Mouse (Mus musculus) brain, embryonic 18.5 days (tissue): Measurements from ENCODE around the gene Chn1.

Source experiments
- DNase-seq: peaks from one replicate; pipeline ENCODE4 v3.0.0-alpha.2; 2012; ENCODE audit warnings: low read depth, low spot score

Gene Chn1

DNA sequence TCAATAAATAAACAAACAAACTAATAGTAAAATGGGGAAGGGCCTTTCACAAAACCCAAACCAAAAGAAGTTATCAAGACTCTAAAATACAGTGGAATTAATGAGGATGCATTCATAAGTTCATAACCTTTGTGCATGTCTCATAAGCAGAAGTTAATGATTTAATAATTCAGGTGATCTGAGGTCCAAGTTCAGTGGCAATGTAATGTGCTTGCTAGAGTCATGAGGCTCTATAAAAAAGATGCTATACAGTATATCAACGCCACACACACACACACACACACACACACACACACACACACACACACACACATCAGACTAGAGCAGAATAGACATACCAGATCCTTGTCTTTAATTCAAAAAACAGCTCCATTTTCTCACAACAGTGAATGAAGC is 28.8 kb downstream of the Chn1 start:
- no peak for DNase-seq

DNA sequence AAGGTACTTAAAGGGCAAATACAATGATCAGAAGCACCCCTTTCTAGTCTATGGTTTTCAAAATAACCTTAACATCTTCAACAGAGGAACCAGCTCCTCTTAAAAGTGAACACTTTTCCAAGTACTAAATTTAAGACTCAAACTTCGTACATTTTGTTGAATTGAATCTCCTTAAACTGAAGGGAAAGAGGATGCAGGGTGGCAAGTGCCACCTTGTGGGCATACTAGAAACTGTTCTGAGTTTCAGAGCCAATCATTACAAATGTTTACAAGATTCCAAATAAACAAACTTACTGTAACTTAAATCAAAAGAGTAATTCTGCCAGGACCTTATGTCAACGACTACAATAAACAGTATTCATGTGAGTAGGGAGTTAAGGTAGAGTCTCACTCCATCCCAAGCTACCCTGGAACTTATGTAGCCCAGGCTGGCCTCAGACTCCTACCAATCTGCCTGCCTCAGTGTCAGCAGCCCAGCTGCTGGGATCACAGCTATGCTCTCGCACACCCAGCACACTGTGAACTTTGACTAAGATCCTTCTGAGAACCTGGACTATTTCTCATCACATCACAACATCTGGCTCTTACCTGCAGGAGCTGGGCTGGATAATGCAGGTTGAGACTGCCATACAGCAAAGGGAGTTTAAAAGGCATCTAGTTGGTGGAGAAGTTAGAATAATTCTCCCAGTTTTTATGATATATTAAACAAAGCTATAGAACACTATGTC is 29.3 kb downstream of the Chn1 start:
- no peak for DNase-seq

DNA sequence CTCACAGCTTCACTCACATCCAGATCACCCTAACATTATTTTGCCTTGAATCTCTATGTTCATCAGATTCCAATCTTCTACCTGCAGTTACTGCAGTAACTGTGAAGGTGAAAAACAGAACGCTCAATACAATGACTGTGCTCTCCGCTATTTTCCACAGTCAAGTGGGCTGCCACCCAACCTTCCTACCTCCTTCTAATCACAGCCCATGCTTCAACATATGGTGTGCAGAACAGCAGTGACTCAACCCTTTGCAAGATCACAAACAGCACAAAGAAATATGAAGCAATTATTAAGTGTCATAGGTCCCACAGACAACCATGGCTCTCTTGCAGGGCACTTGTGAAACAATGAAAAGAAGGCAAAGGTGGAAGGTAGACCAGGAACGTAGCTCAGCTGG is 33.9 kb downstream of the Chn1 start:
- no peak for DNase-seq

DNA sequence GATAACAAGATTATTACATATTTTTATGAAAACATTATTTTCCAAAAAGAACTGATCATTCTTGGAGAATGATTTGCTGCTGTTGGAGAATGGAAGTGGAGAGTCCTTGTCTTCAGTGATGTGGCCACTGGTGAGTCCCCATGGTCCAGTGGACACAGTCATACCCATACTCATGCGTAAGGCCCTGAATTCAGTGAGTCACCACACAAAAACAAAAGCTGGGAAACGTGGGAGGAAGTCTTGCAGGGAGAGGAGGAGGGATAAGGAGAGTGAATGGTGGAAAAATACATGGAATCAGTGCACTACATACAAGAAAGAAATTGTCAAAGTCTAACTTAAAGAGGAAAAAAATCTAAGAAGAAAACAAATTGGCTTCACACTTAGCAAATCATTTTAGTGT is 47.3 kb downstream of the Chn1 start:
- DNase-seq: no peak

DNA sequence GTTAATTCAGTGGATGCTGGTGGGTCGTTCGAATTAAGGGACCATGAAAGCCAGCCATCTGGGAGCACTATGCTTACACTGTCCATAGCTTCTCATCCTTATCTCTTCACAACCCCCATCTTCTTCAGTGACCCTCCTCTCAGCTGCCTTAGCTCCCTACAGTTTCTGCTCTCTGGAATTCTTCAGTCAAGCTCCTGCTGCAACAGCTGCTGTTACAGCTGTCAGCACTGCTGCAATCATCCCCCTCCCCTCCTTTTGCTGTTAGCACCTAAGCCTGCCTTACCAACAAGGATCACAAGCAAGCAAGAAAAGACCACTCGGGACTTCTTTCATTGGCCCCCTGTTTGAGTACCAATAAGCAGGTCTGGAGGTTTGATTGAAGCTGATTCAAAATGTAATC is 50.2 kb downstream of the Chn1 start:
- DNase-seq: no peak

DNA sequence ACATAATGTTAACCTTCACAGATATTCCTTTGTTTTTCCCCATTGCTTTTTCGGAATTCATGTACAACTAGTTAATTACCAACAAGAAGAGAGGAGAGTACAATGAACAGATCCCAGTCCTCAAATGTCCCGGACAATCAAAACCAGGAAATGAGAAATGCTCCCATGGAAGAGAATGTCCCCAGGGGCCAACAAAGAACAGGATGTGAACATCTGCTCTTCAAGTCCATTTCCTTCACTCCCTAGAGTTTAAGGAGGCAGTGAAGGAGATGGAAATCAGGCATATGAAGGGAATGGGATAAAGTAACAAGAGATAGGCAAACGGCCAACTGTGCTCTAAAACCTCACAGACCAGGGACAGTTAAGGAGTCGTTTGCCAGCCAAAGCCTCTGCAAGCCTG is 53.3 kb downstream of the Chn1 start:
- no peak for DNase-seq

DNA sequence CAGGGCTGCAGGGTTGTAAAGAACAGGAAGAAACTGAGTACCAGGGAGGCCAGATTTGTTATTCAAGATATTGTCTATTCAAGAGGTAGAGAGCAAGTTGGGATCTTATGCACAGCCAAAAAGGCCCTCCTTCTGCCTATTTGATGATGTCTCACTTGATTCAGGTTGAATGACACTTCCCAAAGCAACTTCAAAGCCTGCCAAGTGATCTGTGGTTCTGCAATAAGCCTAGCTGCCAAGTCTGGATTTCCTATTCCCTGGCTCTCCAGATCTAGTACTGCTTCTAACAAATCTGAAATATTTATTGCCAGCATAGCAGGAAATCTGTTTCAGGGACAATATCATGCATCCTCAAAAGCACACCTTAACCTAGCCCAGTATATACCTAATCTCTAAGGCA is 62.7 kb downstream of the Chn1 start:
- no peak for DNase-seq

DNA sequence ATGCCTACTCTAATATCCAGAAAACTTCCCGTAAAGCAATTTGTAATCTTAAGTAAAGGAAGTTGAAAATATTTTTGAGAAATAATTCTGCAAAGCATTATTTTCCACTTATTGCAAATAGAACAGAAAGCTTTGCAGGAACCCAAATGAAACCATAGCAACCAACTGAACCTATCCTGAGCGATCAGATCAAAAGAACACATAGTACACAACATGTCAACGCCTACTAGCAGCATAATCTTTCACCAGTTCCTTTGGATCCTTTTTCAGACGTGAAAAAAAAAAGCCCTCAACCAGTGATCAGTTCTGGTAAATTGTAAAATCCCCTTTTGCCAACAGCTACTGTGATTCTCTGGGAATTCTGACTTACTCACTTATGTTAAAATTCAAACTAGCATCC is 82.1 kb downstream of the Chn1 start:
- no peak for DNase-seq

DNA sequence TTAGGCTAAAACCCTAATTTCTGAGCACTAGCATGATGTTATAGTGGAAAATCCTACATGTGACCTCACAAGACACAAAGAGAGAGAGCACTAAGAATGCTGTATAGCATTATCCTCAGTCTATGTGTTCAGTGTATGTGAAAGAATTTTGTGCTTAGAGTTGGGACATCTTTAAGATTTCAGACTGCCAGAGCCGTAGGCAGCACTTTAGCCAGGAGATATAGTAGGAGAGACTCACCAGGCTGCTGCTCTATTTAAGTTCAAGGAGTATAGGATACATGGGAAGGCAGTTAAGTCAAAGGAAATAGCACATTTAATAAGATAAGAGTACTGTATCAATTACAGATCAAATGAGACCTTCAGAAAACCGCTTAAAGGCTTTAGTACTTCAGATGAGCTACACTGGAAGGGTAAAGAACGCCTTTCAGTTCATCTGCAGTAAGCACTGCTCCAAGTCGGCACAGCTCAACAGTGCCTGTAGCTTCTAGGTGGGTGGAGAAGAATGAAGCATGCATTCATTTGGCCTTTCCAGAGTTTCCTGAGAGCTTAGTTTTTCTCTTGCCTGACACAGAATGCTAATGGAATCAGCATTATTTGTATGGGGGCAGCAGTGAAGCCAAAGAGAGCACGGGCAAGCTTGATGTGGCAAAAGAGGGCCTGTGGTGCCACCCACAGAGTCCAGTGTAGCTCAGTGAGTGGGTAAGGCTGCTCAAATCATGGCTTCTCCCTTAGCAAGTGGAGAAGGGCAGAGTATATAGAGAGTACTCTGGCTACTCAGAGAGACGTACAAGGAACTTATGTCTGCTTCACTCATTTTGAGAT is 84.2 kb downstream of the Chn1 start:
- DNase-seq: no peak

DNA sequence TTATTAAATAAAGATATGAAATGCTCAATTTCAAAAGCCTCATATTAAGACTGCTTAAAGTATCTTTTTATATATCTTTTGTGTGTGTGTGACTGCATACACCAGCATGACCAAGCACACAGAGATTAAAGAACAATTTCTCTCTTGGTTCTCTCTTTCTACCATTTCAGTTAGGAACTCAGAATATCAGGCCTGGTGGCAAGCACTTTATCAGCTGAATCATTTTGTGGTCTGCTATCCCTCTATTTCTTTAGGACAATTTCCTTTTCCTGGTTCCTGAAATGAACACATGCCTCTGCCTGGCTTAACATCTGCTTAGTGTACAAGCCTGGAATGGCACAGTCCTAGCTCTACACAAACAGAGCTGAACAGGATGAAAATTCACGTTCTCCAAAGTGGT is 92.6 kb downstream of the Chn1 start:
- no peak for DNase-seq

DNA sequence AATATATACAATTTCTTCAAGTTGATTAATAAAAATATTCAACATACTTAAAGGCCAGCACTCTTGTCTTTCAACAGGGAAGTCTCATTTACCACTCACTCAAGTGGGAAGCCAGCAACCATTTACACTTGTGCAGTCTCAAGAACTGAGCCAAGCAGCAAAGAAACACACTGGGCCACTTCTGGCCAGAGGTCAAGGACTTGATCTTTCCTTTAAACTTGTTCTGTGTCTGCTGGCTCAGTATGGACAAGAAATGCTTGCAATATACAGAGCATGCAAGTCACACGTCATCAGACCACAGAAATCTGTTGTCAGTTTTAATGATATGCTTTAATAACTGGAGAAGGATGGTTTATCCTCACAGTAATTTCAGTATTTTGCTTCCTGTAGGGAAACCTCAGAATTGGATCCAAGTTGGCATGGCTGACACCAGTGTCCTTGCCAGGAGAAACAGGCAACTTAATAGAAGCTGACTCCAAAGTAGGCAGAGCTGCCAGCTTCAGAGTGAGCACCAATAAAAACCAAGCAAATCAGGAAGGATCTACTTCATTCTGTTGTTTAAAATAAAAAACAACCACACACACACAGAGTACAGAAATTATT is 94.6 kb downstream of the Chn1 start:
- peak; percentile 49 for DNase-seq

DNA sequence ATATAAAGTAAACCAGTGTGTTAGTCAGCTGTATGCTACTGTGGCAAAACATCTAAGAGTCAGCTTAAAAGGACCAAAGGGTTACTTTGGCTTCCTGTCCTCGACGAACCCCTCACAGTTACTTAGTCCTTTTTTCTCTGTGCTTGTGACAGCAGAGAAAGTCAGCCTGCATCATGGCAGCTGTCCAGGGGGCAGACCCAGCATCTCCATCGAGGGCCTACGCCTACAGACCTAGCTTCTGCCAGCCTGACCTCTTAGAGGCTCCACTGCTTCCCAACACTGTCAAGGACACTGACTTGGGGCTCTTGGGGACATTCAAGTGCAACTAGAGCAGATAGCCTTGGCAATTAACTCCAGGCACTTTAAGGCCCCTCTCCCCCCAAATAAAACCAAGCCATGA is 106.5 kb downstream of the Chn1 start:
- no peak for DNase-seq

DNA sequence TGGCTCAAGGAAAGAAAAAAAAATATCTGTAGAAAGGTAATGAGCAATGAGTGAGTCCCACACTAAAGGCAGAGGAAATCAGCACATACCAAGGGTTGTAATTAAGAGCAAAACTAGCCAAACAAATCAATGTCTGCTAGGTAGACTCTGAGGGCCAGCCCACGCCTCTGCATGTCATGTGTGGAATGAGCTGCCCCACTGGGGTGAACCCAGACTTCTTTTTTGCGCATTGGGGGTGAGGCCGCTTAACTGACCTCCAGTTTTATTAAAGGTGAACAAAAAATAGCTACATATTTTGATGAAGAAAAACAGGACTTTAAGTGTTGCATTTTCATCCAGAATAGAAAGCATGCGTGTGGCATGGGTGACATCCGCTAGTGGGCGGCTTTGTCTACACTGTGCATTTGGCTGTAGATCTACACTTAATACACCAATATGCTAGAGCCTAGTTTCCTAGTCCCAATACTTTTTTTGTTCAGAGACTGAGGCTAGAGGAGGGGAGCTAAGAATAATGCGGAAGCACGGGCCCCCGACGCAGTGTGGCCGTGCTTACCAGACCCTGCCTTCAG is 114.5 kb downstream of the Chn1 start:
- no peak for DNase-seq

DNA sequence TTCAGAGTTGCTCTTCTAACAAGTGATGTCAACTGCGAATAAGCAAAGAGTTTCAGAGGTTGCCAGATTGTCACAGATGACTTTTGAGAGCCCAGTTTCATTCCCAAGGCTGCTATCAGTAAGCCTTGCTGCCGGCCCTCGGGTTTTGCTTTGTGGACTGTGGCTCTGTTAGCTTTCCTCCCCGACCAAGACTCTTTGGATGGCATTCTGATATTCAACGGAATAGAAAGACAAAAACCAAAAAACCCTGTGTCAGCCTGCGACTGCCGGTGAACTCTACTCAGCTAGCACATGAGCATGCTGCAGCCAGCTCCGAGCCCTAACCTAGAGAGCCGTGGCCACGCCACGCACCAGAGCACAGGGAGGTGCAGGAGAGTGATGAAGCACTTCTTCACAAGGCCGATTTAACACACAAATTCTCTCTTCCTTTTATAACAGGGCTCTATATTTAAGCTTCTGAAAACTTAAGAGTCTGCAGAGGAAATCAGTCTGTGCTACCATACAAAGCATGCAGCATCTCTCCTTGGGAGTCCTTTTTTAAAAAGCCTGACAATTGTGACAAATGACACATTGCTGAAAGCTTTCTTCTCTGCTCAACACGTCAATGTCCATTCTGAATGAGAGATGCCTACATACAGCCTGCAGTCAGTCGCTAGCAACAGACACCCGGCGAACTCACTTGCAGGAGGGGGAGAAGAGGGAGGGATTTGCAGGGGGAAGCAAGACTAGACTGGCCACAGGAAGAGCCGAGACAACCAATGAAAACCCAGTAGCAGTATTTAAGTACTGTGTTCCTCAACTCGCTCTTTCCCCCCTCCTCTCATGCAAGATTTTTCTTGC is 115.2 kb downstream of the Chn1 start:
- peak; percentile 54 for DNase-seq

DNA sequence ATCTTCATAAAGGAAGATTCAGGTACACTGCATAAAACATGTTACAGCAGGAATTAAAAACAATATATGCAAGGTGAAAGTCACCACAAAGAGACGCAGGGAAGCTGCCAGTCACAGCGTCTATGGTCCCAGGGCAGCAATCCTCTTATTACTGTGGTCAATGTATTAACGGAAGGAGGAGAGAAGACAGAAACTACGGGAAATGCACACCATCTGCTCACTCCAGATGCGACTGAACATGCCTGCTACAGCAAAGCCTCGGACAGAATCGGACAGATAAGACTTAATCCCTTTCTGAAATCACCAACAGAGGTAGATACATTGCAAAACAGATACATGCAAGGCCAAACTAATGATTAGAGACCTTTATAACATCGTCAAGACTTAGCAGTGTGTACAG is 116.1 kb downstream of the Chn1 start:
- no peak for DNase-seq

DNA sequence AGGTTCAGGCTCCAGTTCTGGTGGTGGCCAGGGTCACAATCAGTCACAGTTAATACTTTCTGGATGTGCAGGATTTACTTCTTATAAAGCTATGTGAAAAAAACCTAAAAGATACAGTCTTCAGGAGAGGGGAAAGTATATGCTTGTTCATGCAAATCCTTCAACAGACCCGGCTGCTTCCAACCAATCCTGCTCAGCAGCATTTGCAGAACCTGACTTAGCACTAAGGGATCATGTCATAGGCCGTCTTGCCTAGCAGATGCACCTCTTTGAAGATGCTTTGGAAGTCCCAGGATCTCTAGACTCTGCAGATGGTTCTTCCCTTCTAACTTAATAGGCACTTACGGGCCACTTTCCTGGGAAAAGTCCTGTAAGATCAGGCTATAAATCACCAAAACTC is 117.2 kb downstream of the Chn1 start:
- DNase-seq: no peak

DNA sequence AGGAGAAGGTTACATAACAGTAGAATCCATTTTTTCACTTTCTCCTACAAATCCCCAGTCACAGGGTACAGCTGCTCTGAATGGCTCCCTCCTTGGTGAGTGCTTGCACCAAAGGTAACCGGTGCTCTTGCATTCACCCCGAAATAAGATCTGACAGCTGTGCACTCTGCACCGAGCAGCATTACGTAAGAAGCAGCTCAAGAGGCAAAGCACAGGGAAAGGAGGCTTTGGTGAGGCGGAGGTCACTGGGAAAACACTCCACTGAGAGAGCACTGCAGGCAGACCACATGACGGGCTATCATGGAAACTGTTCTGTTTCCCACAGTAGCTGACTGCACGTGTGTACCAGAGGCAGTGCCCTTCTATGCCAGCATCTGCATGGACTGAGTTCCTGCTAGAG is 118.0 kb downstream of the Chn1 start:
- no peak for DNase-seq

DNA sequence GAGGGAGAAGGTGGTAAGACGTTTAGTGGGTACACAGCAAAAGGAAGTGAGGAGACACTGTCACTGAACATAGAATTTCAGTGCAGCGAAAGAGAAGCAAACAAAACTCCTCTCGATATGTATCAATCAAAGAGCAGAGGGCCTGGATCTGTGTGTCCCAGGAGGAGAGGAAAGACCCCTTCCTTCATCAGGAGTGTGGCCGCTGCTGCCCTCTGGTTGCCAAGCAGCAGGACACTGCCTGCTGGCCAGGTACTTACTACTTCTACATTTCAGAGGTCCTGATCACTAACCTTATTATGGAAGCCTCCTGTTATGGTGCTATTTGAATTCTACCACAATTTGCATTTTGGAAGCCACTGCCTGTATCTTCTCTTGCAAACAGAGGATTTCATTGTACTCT is 119.5 kb downstream of the Chn1 start:
- no peak for DNase-seq

DNA sequence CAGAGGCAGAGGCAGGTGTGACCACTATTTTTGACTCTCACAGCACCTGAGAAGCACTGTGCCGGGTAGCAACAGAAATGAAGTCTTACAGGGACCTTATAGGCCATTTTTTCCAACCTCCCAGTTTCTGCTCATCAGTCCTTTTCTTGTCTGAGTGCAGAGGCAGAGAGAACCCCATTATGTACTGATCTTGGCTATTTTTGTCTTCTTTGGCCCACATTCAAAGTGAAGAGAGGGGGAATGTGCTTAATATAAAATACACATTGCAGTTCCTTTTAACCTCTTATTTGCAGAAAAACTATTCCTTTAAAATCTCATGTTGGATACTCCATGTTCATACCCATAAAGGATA is 120.3 kb downstream of the Chn1 start:
- DNase-seq: no peak

DNA sequence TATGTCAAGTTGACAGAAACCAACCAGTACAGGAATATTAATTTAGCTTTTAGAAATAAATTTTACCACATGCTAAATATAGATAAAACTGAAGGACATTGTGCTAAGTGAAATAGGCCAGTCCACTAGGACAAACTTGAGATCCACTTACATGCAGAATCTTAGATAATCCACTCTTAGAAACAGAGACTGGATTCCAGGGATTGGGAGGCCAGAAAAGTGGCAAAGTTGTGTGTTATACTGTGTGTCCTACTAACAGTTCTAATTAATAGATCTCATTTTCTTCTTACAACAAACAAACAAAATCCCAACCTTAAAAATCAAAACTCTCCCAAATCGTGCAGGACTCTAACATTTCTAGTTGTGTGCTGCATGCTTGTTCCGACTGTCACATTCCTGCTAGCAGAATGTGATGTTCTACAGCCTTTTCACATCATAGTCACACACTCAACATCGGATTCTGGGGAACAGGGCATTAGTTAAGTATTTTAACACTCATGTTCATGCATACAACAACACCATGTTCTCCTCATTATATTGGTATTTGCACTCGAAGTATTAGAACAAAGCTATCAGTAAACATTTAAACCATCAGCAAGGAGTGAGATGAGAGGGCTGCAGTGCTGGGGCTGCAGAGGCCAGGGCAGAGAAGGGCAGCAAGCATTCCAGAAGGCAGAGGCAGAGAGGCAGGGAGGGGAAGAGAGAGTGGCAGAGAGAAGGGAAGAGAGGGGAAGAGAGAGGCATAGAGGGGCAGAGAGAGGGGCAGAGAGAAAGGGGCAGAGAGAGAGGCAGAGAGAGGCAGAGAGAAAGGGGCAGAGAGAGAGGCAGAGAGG is 120.9 kb downstream of the Chn1 start:
- DNase-seq: no peak

DNA sequence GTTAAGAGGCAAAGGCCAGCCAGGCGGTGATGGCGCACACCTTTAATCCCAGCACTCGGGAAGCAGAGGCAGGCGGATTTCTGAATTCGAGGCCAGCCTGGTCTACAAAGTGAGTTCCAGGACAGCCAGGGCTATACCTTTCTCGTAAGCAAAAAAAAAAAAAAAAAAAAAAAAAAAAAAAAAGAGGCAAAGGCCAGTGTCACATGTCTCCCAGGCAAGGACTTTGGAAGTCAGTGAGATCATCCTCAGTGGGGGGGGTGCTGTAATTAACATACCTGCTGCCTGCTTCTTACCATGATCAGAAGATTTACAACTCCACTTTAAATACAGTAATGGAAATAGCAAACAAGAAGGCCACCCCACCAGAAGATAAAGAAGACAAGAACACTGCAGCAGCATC is 137.5 kb downstream of the Chn1 start:
- no peak for DNase-seq
